Mouse (Mus musculus): ENCODE measurements around the gene Fam166b.

Fam166b gene

GRCm38 (mm10) chr4:43428180-43428861 lies 613 bp downstream of the Fam166b start:
- DNase-seq (ENCODE audit: low spot score): no peak

GRCm38 (mm10) chr4:43427501-43428179 lies 1.3 kb downstream of the Fam166b start:
- DNase-seq (ENCODE audit: low spot score): no peak

- DNase-seq (ENCODE audit: low spot score): no peak
Measured at GRCm38 (mm10) chr4:43426487-43426886, 2.4 kb downstream of the Fam166b start.

GRCm38 (mm10) chr4:43425648-43426380 lies 3.1 kb downstream of the Fam166b start:
- DNase-seq (ENCODE audit: low spot score): no peak

- DNase-seq (ENCODE audit: low spot score): no peak
Measured at GRCm38 (mm10) chr4:43425197-43425596, 3.7 kb downstream of the Fam166b start.

- no peak for DNase-seq (ENCODE audit: low spot score)
Measured at GRCm38 (mm10) chr4:43424072-43424471, 4.9 kb downstream of the Fam166b start.

GRCm38 (mm10) chr4:43423267-43423934 lies 5.5 kb downstream of the Fam166b start:
- peak; percentile 85 for DNase-seq (ENCODE audit: low spot score)

- DNase-seq (ENCODE audit: low spot score): no peak
Measured at GRCm38 (mm10) chr4:43421632-43422240, 7.2 kb downstream of the Fam166b start.

- peak; percentile 89 for DNase-seq (ENCODE audit: low spot score)
Measured at GRCm38 (mm10) chr4:43420305-43420704, 8.6 kb downstream of the Fam166b start.

- peak; percentile 74 for DNase-seq (ENCODE audit: low spot score)
Measured at GRCm38 (mm10) chr4:43419801-43420281, 9.1 kb downstream of the Fam166b start.

GRCm38 (mm10) chr4:43418973-43419656 lies 9.8 kb downstream of the Fam166b start:
- DNase-seq (ENCODE audit: low spot score): peak; percentile 79

- no peak for DNase-seq (ENCODE audit: low spot score)
Measured at GRCm38 (mm10) chr4:43418450-43418849, 10.5 kb downstream of the Fam166b start.

- no peak for DNase-seq (ENCODE audit: low spot score)
Measured at GRCm38 (mm10) chr4:43417269-43418062, 11.5 kb downstream of the Fam166b start.

- no peak for DNase-seq (ENCODE audit: low spot score)
Measured at GRCm38 (mm10) chr4:43416071-43416490, 12.9 kb downstream of the Fam166b start.

- DNase-seq (ENCODE audit: low spot score): no peak
Measured at GRCm38 (mm10) chr4:43415221-43416070, 13.5 kb downstream of the Fam166b start.

GRCm38 (mm10) chr4:43414761-43415160 lies 14.2 kb downstream of the Fam166b start:
- DNase-seq (ENCODE audit: low spot score): no peak

GRCm38 (mm10) chr4:43407071-43407920 lies 21.6 kb downstream of the Fam166b start:
- no peak for DNase-seq (ENCODE audit: low spot score)
